Mouse (Mus musculus): ENCODE data around the gene Tspan9.

Tspan9 gene

GRCm38 (mm10) chr6:128133679-128134191 lies 9.7 kb downstream of the Tspan9 start:
- no peak for DNase-seq (ENCODE audit: low read depth, low spot score)

GRCm38 (mm10) chr6:128132581-128132980 lies 10.8 kb downstream of the Tspan9 start:
- no peak for DNase-seq (ENCODE audit: low read depth, low spot score)

GRCm38 (mm10) chr6:128131390-128131789 lies 12.0 kb downstream of the Tspan9 start:
- DNase-seq (ENCODE audit: low read depth, low spot score) = no peak

DNA sequence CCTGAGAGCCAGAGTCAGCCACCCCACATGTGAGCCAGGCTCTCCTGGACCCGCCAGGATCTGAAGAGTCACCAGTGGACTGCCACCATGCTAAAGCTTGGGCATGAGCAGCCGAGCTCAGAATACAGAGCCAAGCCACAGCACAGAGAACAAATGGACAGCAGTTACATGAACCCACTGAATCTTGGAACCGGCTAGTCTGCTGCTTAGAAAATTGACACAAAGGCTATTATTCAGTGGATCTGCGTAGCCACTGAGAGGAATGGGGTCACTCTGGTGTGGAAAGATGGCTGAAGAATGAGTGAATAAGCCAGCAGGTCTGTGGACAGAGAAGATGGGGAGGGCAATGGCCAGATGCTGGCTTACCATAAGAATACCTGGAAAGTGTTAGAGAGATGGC lies 12.7 kb downstream of the Tspan9 start:
- DNase-seq (ENCODE audit: low read depth, low spot score) = no peak

- DNase-seq (ENCODE audit: low read depth, low spot score) = no peak
These were observed 14.0 kb downstream of the Tspan9 start for GRCm38 (mm10) chr6:128129382-128129781.

- DNase-seq (ENCODE audit: low read depth, low spot score) = no peak
These were observed 16.1 kb downstream of the Tspan9 start for GRCm38 (mm10) chr6:128127312-128127711.

DNA sequence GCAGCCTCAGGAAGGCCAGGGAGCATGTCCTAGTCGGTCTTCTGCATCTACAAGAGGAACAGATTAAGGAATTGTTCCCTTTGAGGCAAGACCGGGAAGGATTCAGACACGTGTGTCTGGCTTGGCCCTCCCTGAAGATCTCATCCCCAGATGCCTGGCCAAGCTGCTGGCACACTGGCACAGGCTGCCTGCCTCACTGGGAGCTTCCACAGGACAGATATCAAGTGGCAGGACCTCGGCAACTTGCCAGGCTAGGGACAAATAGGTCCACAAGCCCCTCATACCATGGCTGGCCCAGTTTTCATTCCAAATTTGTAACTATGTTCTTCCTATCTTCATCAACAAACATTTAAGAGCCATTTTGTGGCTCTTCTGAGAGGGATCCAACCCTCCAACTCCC lies 16.5 kb downstream of the Tspan9 start:
- no peak for DNase-seq (ENCODE audit: low read depth, low spot score)

GRCm38 (mm10) chr6:128125464-128125863 lies 17.9 kb downstream of the Tspan9 start:
- DNase-seq (ENCODE audit: low read depth, low spot score) = no peak

DNA sequence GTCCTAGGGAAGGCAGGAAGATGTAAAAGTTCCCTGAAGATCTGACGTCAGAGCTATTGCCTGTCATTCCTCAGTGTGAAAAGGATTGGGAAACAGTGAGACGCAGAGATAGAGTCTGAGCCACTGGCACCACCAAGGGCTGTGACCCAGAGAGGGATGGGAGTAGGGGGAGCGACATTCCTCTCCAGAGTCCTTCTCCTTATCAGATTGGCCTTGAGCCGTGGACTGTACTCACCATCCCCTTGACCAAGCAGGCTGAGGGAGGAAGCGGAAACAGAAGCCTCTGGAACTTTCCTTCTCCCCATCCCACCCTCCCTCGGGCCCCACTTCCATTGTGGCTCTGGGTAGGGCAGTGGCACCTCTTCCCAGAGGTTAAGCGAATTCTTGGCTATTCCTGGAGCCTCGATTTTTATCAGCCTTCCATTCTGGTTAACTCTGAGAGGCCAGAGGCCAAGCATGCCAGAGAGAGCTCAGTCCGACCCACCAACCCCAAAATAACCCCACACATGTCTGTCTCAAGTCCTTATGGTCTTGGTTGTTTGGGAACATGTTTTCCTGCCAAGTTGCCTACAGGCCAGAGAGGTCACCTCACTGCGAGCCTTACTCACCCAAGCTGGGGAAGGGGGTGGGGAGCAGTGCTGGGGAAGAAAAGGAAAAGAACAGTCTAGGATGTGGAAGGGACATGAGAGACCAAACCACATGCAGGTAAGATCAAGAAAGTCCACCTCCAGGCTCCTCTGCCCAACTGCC lies 19.0 kb downstream of the Tspan9 start:
- DNase-seq (ENCODE audit: low read depth, low spot score) = no peak

- no peak for DNase-seq (ENCODE audit: low read depth, low spot score)
These were observed 21.3 kb downstream of the Tspan9 start for GRCm38 (mm10) chr6:128122127-128122526.

DNA sequence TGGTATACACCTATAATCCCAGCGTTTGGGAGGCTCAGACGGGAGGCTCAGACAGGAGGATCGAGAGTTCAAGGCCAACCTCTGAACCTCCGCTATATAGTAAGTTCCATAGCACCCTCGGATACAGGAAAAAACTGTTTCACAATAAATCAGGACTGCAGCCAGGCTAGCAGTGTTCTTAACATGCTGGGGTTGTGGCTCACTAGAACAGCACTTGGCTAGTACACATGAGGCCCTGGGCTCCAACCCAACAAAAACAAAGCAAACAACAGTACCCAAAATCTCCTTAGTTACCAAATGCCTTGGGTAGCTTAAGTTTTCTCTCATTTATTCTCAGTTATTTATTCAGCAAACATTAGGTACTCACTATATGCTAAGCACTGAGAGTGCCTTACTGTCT lies 21.7 kb downstream of the Tspan9 start:
- DNase-seq (ENCODE audit: low read depth, low spot score) = no peak

GRCm38 (mm10) chr6:128120806-128121205 lies 22.6 kb downstream of the Tspan9 start:
- no peak for DNase-seq (ENCODE audit: low read depth, low spot score)

- DNase-seq (ENCODE audit: low read depth, low spot score) = no peak
These were observed 24.6 kb downstream of the Tspan9 start for GRCm38 (mm10) chr6:128118670-128119230.

DNA sequence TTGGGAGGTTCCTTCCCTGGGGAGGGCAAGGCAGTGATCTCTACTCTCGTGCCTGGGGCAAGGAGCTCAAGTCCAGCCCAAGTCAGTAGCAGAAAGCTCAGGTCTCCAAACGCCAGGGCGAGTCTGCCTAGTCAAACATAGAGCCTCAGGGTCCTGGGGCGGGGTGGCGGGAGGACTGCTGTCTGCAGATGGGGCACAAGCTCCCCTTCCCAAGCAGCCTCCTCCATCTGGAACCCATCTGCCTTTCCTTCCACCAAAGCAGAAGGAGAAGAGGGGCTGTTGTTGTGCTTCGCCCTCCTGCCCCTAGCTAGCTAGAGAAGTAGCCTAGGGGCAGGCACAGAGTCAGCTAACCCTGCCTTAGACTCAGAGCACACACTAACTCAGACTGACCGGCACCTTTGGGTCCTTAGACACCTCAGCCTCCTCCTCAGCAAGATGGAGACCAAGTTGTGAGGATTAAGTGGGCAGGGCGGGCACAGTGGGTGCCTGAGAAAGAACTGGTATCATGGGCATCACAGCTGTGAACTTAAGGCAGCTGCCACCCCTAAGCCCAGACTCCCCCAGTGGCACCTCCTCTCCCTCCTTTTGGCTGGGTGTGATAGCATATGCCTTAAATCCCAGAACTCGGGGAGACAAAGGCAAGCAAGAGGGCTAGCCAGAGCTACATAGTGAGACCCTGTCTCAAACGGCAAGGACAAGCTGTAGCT lies 26.4 kb downstream of the Tspan9 start:
- no peak for DNase-seq (ENCODE audit: low read depth, low spot score)

GRCm38 (mm10) chr6:128116344-128116743 lies 27.1 kb downstream of the Tspan9 start:
- DNase-seq (ENCODE audit: low read depth, low spot score) = no peak

GRCm38 (mm10) chr6:128115121-128115520 lies 28.3 kb downstream of the Tspan9 start:
- no peak for DNase-seq (ENCODE audit: low read depth, low spot score)

- no peak for DNase-seq (ENCODE audit: low read depth, low spot score)
These were observed 30.8 kb downstream of the Tspan9 start for GRCm38 (mm10) chr6:128112605-128113004.

DNA sequence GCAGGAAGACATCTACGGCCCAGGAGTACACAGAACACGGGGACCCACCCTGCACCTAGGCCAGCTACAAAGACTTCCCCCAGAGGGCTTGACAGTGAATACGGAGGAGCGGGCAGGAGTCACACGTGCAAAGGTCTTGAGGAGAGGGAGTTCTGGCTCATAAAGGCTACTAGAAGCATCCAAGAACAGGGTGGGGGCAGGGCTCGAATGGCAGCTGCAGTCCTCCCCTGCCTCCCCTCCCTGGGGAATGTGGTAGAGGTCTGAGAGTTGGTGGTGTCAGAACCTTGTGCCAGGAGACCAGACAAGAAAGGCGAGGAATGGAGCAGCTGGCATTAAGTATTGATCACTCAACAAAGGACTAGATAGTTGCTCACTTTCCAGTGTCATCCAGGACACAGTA lies 31.6 kb downstream of the Tspan9 start:
- no peak for DNase-seq (ENCODE audit: low read depth, low spot score)

DNA sequence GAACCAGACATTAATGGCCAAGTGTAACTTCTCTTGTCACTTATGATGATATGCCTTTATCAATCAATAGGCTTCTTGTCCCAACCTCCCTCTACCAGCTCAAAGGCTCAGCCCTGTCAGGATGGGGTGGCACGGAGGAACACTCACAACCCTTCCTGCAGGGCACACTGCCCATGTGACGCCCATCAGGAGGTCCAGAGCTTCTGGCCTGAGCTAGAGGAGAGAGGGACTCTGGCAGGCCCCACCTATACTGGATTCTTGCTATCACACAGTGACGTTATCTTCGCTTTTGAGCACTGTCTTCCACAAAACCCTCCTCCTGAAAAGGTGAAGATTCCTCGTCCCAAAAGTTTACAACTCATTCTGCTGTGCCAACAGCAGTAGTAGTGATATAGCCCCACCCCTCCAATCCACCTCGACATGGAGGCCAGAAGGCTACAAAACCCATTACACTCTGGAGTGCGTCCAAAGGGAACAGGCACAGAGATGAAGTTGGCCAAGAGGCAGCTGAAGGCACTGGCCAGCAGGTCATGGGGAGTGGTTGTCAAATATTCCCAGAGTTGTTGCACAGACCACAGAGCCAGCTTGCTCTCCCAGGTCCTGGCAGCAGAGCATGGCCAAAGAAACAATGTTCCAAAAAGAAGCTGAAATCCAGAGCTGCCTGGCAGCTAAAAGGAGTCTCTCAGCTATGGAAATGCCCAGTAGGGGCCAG lies 34.9 kb downstream of the Tspan9 start:
- DNase-seq (ENCODE audit: low read depth, low spot score) = no peak

- no peak for DNase-seq (ENCODE audit: low read depth, low spot score)
These were observed 35.7 kb downstream of the Tspan9 start for GRCm38 (mm10) chr6:128107698-128108097.

DNA sequence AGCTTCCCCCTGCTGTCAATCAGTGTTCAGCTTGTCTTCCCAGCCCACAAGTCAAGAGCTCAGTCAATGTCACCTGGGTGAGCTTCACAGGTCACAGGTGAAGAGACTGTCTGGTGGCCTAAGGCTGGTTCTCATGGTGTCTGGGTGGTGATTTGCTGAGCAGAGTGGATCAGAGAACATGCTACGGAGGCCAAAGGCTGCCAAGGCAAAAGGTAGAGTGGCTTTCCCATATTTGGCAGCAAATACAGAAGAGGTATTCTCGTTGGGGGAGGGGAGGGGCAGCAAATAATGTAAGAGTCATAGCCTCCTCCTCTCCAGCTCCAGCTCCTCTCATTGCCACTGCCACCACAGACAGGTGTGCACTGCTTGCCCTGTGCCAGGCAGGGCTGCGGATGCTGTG lies 37.2 kb downstream of the Tspan9 start:
- no peak for DNase-seq (ENCODE audit: low read depth, low spot score)

GRCm38 (mm10) chr6:128104712-128105324 lies 38.6 kb downstream of the Tspan9 start:
- DNase-seq (ENCODE audit: low read depth, low spot score) = no peak

All from retina, postnatal 7 days (tissue).